Mouse (Mus musculus) 416B (cell line): Measurements from ENCODE around the gene Hspb7.

ENCODE experiments used
- DNase-seq: peaks from one replicate; pipeline ENCODE4 v3.0.0; 2011; ENCODE audit warnings: low read depth

Hspb7 gene

GRCm38 (mm10) chr4:141420192-141420829 lies at the start of gene Hspb7:
Gene Hspb7, plus strand, starts transcription at chr4:141420779.
- no peak for DNase-seq

GRCm38 (mm10) chr4:141372426-141372825 lies 48.2 kb upstream of the Hspb7 start:
- DNase-seq, result no peak

- no peak for DNase-seq
Measured at GRCm38 (mm10) chr4:141379674-141380073, 40.9 kb upstream of the Hspb7 start.

- DNase-seq, result no peak
Measured at GRCm38 (mm10) chr4:141382406-141382805, 38.2 kb upstream of the Hspb7 start.

- DNase-seq, result peak; percentile 77
Measured at GRCm38 (mm10) chr4:141385275-141385674, 35.3 kb upstream of the Hspb7 start.

GRCm38 (mm10) chr4:141386150-141386549 lies 34.4 kb upstream of the Hspb7 start:
- DNase-seq, result peak; percentile 19

- DNase-seq, result peak; percentile 85
Measured at GRCm38 (mm10) chr4:141387093-141387784, 33.3 kb upstream of the Hspb7 start.

GRCm38 (mm10) chr4:141387933-141388332 lies 32.6 kb upstream of the Hspb7 start:
- no peak for DNase-seq

- no peak for DNase-seq
Measured at GRCm38 (mm10) chr4:141389366-141390150, 31.0 kb upstream of the Hspb7 start.

- DNase-seq, result no peak
Measured at GRCm38 (mm10) chr4:141391293-141391692, 29.3 kb upstream of the Hspb7 start.

GRCm38 (mm10) chr4:141394751-141395150 lies 25.8 kb upstream of the Hspb7 start:
- DNase-seq, result no peak

GRCm38 (mm10) chr4:141397861-141398260 lies 22.7 kb upstream of the Hspb7 start:
- DNase-seq, result no peak

GRCm38 (mm10) chr4:141398545-141398944 lies 22.0 kb upstream of the Hspb7 start, which contains the start of gene Clcnka:
Gene Clcnka, minus strand, starts transcription at chr4:141398724.
- DNase-seq, result no peak

- DNase-seq, result no peak
Measured at GRCm38 (mm10) chr4:141400171-141400570, 20.4 kb upstream of the Hspb7 start.

- peak; percentile 80 for DNase-seq
Measured at GRCm38 (mm10) chr4:141404518-141405313, 15.9 kb upstream of the Hspb7 start.

- no peak for DNase-seq
Measured at GRCm38 (mm10) chr4:141405314-141405622, 15.3 kb upstream of the Hspb7 start.

GRCm38 (mm10) chr4:141406516-141407299 lies 13.9 kb upstream of the Hspb7 start:
- DNase-seq, result peak; percentile 75

- no peak for DNase-seq
Measured at GRCm38 (mm10) chr4:141408577-141408976, 12.0 kb upstream of the Hspb7 start.

GRCm38 (mm10) chr4:141411430-141411992 lies 9.1 kb upstream of the Hspb7 start:
- no peak for DNase-seq

GRCm38 (mm10) chr4:141415924-141416323 lies 4.7 kb upstream of the Hspb7 start, which contains the start of gene Clcnkb:
Gene Clcnkb, minus strand, starts transcription at chr4:141416014.
- no peak for DNase-seq
